Mouse (Mus musculus): Measurements from ENCODE around the gene Pld3. TPM values are rescaled to one million over a fixed set of nuclear protein-coding genes. Genes with fewer than 3 reads are reported as not detected.
A peak's percentile ranks its signal among the peaks of the same experiment; 100 is the strongest.

The Pld3 gene
- polyA plus RNA-seq (2014; fragmentation: Nextera tagmentation; extraction: Ambion mirVana): 49.1 and 53.2 TPM in 2 replicates

GRCm38 (mm10) chr7:27552931-27553513 is at the start of gene Pld3, which contains the start of gene 2310022A10Rik:
Gene Pld3 (minus strand): TSS chr7:27553218.
Gene 2310022A10Rik (plus strand): TSS chr7:27553233.
- DNase-seq (ENCODE audit: low spot score) (peak; percentile 96), ATAC-seq (ENCODE audit: insufficient number of reproducible peaks, low FRiP score, low TSS enrichment, low read depth) (peak; percentile 99)
- under 1% methylated on average over 39 of the region's 41 CpGs for WGBS
- no peaks in the 10 kb centered on the region for H3K9me3 ChIP-seq (ENCODE audit: control insufficient read depth, low read length)
- 0 out of 2 replicates have a peak, but pooled peaks cover 4% of the 10 kb centered on the region for H3K4me1 ChIP-seq (ENCODE audit: control insufficient read depth, insufficient read depth, low read length)
- H3K9ac ChIP-seq (ENCODE audit: low read length): peak within 1 kb of the TSS; percentile 66
- peak within 1 kb of the TSS; percentile 71 for H3K4me3 ChIP-seq (ENCODE audit: low read depth, low read length)
- H3K27ac ChIP-seq (replicated peaks; ENCODE audit: low read depth, low read length): no peak within 1 kb of the TSS
- 0 out of 2 replicates have a peak, but pooled peaks cover 4% of the 10 kb centered on the region for H3K36me3 ChIP-seq (ENCODE audit: control insufficient read depth, insufficient read depth, low read length)
- peak within 1 kb of the TSS; percentile 47 for H3K4me2 ChIP-seq (ENCODE audit: low read depth, severe bottlenecking)
- no peaks in the 10 kb centered on the region for H3K27me3 ChIP-seq (ENCODE audit: control insufficient read depth, insufficient read depth, low read length)

- no peaks in the 10 kb centered on the region for H3K9me3 ChIP-seq (ENCODE audit: control insufficient read depth, low read length)
- 76% methylated on average over 2 of the region's 2 CpGs for WGBS
- H3K4me2 ChIP-seq (ENCODE audit: low read depth, severe bottlenecking): no peak overlapping the region
- DNase-seq (ENCODE audit: low spot score) (no peak), ATAC-seq (ENCODE audit: insufficient number of reproducible peaks, low FRiP score, low TSS enrichment, low read depth) (no peak)
- H3K27ac ChIP-seq (replicated peaks; ENCODE audit: low read depth, low read length): no peak overlapping the region
- no peak overlapping the region for H3K9ac ChIP-seq (ENCODE audit: low read length)
- H3K36me3 ChIP-seq (ENCODE audit: control insufficient read depth, insufficient read depth, low read length): no peaks in the 10 kb centered on the region
- no peaks in the 10 kb centered on the region for H3K27me3 ChIP-seq (ENCODE audit: control insufficient read depth, insufficient read depth, low read length)
- no peak overlapping the region for H3K4me3 ChIP-seq (ENCODE audit: low read depth, low read length)
- peaks cover 7% of the 10 kb centered on the region; the same call in 1 of the 2 replicates for H3K4me1 ChIP-seq (ENCODE audit: control insufficient read depth, insufficient read depth, low read length)
Observed at GRCm38 (mm10) chr7:27602161-27602560, 49.1 kb upstream of the Pld3 start.

DNA sequence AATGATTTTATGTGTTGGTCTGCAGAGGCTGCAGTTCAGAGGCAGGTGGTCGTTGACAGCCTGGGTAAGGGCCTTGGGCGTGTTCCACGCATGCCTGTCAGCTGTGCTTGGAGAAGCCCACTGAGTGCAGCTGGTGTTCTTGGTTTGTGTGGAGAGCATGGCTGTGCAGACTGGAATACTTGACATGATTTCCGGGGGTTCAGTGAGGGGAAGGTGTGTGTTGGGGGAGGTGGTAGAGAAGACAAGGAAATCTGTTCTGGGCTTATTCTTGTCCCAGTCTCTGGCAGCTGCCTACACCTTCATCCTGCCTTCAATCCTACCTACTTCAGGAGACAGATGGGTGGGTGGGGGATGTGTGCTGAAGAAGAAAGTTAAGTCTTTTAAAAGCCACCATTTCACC is 48.6 kb upstream of the Pld3 start:
- Histone ChIP-seq H3K27ac (replicated peaks; ENCODE audit: low read depth, low read length) (no peak overlapping the region), H3K4me1 (ENCODE audit: control insufficient read depth, insufficient read depth, low read length) (0 out of 2 replicates have a peak, but pooled peaks cover 8% of the 10 kb centered on the region), H3K36me3 (ENCODE audit: control insufficient read depth, insufficient read depth, low read length) (no peaks in the 10 kb centered on the region), H3K9me3 (ENCODE audit: control insufficient read depth, low read length) (no peaks in the 10 kb centered on the region), H3K4me2 (ENCODE audit: low read depth, severe bottlenecking) (no peak overlapping the region), H3K9ac (ENCODE audit: low read length) (no peak overlapping the region), H3K4me3 (ENCODE audit: low read depth, low read length) (no peak overlapping the region), H3K27me3 (ENCODE audit: control insufficient read depth, insufficient read depth, low read length) (no peaks in the 10 kb centered on the region)
- ATAC-seq (ENCODE audit: insufficient number of reproducible peaks, low FRiP score, low TSS enrichment, low read depth) (no peak), DNase-seq (ENCODE audit: low spot score) (no peak)
- 75% methylated on average over 4 of the region's 4 CpGs for WGBS

DNA sequence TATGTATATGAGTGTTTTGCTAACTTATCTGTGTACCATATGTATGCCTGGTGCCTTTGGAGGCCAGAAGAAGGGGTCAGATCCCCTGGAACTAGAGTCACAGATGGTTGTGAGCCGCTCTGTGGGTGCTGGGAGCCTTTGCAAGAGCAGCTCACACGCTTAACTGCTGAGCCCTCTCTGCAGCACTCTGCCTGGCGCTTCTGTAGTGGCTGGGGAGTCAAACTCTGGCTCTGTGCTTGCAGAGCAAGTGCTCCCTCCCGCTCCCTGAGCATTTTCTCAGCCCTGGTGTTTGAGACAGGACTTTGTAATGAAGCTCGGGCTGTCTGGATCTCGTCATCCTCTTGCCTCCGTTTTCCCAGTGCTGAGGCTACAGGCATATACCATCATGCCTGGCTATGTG is 45.0 kb upstream of the Pld3 start:
- no peaks in the 10 kb centered on the region for H3K27me3 ChIP-seq (ENCODE audit: control insufficient read depth, insufficient read depth, low read length)
- H3K4me2 ChIP-seq (ENCODE audit: low read depth, severe bottlenecking): no peak overlapping the region
- H3K9ac ChIP-seq (ENCODE audit: low read length): no peak overlapping the region
- H3K27ac ChIP-seq (replicated peaks; ENCODE audit: low read depth, low read length): no peak overlapping the region
- ATAC-seq (ENCODE audit: insufficient number of reproducible peaks, low FRiP score, low TSS enrichment, low read depth): no peak
- H3K9me3 ChIP-seq (ENCODE audit: control insufficient read depth, low read length): no peaks in the 10 kb centered on the region
- no peak overlapping the region for H3K4me3 ChIP-seq (ENCODE audit: low read depth, low read length)
- 70% methylated on average over 7 of the region's 7 CpGs for WGBS
- no peak for DNase-seq (ENCODE audit: low spot score)
- peaks cover 8% of the 10 kb centered on the region for H3K4me1 ChIP-seq (ENCODE audit: control insufficient read depth, insufficient read depth, low read length)
- H3K36me3 ChIP-seq (ENCODE audit: control insufficient read depth, insufficient read depth, low read length): 0 out of 2 replicates have a peak, but pooled peaks cover 3% of the 10 kb centered on the region

DNA sequence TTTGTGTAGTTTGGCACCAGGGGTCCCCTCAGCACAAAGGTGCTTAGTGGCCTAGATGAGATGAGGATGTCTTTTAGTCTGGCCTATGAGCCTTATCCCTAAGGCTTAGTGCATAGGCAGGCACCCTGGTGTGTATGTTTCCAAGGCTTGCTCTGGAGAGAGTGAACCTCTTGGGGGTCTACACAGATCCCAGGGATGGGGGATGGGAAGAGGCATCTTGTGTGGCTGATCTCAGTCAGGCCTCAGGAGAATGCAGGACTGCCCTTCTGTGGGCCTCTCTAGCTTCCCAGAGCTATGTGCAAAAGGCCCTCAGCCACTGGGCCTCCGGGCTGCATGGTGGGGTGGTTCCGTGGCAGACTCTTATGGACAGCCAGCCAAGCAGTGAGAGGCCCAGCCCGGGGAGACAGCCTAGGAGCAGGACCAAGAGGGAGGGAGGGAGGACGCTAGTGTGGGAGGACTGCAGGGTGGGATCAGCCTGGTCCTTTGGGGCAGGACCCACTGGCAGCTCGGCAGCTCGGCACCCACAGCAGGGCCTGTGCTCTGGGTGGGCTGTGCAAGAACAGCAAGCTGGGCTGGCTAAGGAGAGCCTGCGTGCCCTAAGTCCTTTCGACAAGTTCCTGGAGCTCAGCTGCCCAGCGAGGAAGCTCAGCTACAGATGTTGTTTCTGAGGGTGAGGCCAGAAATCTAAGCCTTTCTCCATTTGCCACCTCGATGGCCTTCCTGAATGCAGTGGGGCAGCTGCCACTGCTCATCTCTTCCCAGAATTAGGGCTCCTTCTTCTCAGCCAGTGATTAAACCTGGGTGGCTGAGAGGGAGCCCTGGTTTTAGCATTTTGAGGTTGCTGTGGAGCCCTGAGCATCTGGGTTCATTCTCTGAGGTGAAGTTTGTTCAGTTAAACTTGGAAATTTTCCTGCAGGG is 43.8 kb upstream of the Pld3 start:
- H3K4me3 ChIP-seq (ENCODE audit: low read depth, low read length): no peak overlapping the region
- H3K27ac ChIP-seq (replicated peaks; ENCODE audit: low read depth, low read length): peak overlapping the region; percentile 37; the same call in 1 of the 2 replicates
- no peak overlapping the region for H3K4me2 ChIP-seq (ENCODE audit: low read depth, severe bottlenecking)
- ATAC-seq (ENCODE audit: insufficient number of reproducible peaks, low FRiP score, low TSS enrichment, low read depth) (no peak), DNase-seq (ENCODE audit: low spot score) (no peak)
- peaks cover 14% of the 10 kb centered on the region for H3K4me1 ChIP-seq (ENCODE audit: control insufficient read depth, insufficient read depth, low read length)
- H3K36me3 ChIP-seq (ENCODE audit: control insufficient read depth, insufficient read depth, low read length): 0 out of 2 replicates have a peak, but pooled peaks cover 3% of the 10 kb centered on the region
- 58% methylated on average over 10 of the region's 10 CpGs for WGBS
- H3K9me3 ChIP-seq (ENCODE audit: control insufficient read depth, low read length): no peaks in the 10 kb centered on the region
- H3K27me3 ChIP-seq (ENCODE audit: control insufficient read depth, insufficient read depth, low read length): no peaks in the 10 kb centered on the region
- no peak overlapping the region for H3K9ac ChIP-seq (ENCODE audit: low read length)

- H3K4me2 ChIP-seq (ENCODE audit: low read depth, severe bottlenecking): peak overlapping the region; percentile 69
- 68% methylated on average over 12 of the region's 12 CpGs for WGBS
- H3K9ac ChIP-seq (ENCODE audit: low read length): peak overlapping the region; percentile 91
- no peaks in the 10 kb centered on the region for H3K9me3 ChIP-seq (ENCODE audit: control insufficient read depth, low read length)
- no peak overlapping the region; the same call in 1 of the 2 replicates for H3K27ac ChIP-seq (replicated peaks; ENCODE audit: low read depth, low read length)
- H3K4me1 ChIP-seq (ENCODE audit: control insufficient read depth, insufficient read depth, low read length): peaks cover 14% of the 10 kb centered on the region
- no peaks in the 10 kb centered on the region for H3K27me3 ChIP-seq (ENCODE audit: control insufficient read depth, insufficient read depth, low read length)
- peak overlapping the region; percentile 75 for H3K4me3 ChIP-seq (ENCODE audit: low read depth, low read length)
- ATAC-seq (ENCODE audit: insufficient number of reproducible peaks, low FRiP score, low TSS enrichment, low read depth) (no peak), DNase-seq (ENCODE audit: low spot score) (no peak)
- 0 out of 2 replicates have a peak, but pooled peaks cover 3% of the 10 kb centered on the region for H3K36me3 ChIP-seq (ENCODE audit: control insufficient read depth, insufficient read depth, low read length)
Observed at GRCm38 (mm10) chr7:27592934-27593645, 40.1 kb upstream of the Pld3 start.

DNA sequence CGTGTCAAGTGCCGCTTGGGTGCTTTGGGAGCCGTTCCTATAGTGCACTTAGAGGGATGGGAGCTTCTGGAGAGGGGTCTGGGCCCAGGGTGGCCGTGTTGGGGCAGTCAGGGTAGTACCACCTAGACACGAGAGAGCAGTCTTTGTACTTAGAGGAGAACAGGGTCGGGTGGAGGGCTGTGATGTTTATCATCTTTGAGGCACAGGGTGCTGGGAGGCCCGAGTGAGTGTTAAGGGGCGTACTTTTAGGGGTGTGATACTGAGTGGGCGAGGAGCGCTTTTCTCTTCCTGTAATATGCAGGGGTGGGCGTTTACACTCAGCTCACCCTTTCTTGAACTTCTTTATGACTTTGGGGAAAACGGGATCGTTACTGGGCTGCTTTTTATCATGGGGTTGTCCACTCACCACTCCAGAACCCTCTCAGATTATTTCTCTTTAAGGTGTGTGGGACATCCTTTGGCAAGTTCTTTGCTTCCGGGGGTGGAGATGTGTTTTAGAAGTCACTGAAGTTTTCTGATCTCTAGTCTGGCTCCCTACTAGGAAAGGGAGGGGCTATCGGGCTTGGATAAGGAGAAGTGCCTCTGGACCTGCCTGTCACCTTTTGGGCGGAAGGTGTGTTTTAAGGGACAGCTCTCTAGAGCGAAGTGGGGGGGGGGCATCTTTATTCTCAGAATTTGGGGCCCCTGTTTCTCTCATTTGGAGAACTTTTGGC is 39.4 kb upstream of the Pld3 start:
- Histone ChIP-seq H3K27me3 (ENCODE audit: control insufficient read depth, insufficient read depth, low read length) (no peaks in the 10 kb centered on the region), H3K4me1 (ENCODE audit: control insufficient read depth, insufficient read depth, low read length) (peaks cover 14% of the 10 kb centered on the region), H3K36me3 (ENCODE audit: control insufficient read depth, insufficient read depth, low read length) (0 out of 2 replicates have a peak, but pooled peaks cover 3% of the 10 kb centered on the region), H3K4me2 (ENCODE audit: low read depth, severe bottlenecking) (peak overlapping the region; percentile 69), H3K9ac (ENCODE audit: low read length) (peak overlapping the region; percentile 91), H3K27ac (replicated peaks; ENCODE audit: low read depth, low read length) (peak overlapping the region; percentile 94), H3K4me3 (ENCODE audit: low read depth, low read length) (peak overlapping the region; percentile 75), H3K9me3 (ENCODE audit: control insufficient read depth, low read length) (no peaks in the 10 kb centered on the region)
- DNase-seq (ENCODE audit: low spot score) (no peak), ATAC-seq (ENCODE audit: insufficient number of reproducible peaks, low FRiP score, low TSS enrichment, low read depth) (peak; percentile 74)
- WGBS: 1% methylated on average over 17 of the region's 17 CpGs

All from limb, embryonic 11.5 days (tissue).